Mouse (Mus musculus) right cerebral cortex, postnatal 36 days (tissue): Measurements from ENCODE around the gene Ank3.
A peak's percentile ranks its signal among the peaks of the same experiment; 100 is the strongest.

Source experiments
- DNase-seq, 2 experiments: peaks; one replicate each; pipeline ENCODE4 v3.0.0; 2022; ENCODE audit warnings: low spot score in 2 of 2, mixed read lengths in 1 of 2

Gene Ank3

GRCm38 (mm10) chr10:69656321-69656720, 257.7 kb downstream of the Ank3 start:
- no peak for DNase-seq

- DNase-seq = no peak
Observed at GRCm38 (mm10) chr10:69659818-69660217, 261.2 kb downstream of the Ank3 start.

- DNase-seq = peak; percentile 66 to 72
Observed at GRCm38 (mm10) chr10:69662338-69662737, 263.8 kb downstream of the Ank3 start.

GRCm38 (mm10) chr10:69667482-69667881, 268.9 kb downstream of the Ank3 start:
- no peak for DNase-seq

GRCm38 (mm10) chr10:69670496-69670895, 271.9 kb downstream of the Ank3 start:
- DNase-seq = no peak

GRCm38 (mm10) chr10:69670959-69671358, 272.4 kb downstream of the Ank3 start:
- no peak for DNase-seq

- DNase-seq = no peak
Observed at GRCm38 (mm10) chr10:69671505-69671904, 272.9 kb downstream of the Ank3 start.

GRCm38 (mm10) chr10:69672545-69672944, 274.0 kb downstream of the Ank3 start:
- DNase-seq = no peak

GRCm38 (mm10) chr10:69678230-69678629, 279.7 kb downstream of the Ank3 start:
- no peak for DNase-seq

GRCm38 (mm10) chr10:69686336-69686735, 287.8 kb downstream of the Ank3 start:
- DNase-seq = no peak

GRCm38 (mm10) chr10:69689096-69689495, 290.5 kb downstream of the Ank3 start:
- DNase-seq = no peak

GRCm38 (mm10) chr10:69690131-69690960, 291.8 kb downstream of the Ank3 start:
- peak; percentile 68 to 81 for DNase-seq

GRCm38 (mm10) chr10:69690961-69691451, 292.4 kb downstream of the Ank3 start:
- DNase-seq = no peak

GRCm38 (mm10) chr10:69696019-69696418, 297.4 kb downstream of the Ank3 start:
- no peak for DNase-seq

GRCm38 (mm10) chr10:69698699-69699098, 300.1 kb downstream of the Ank3 start:
- no peak for DNase-seq

- DNase-seq = no peak
Observed at GRCm38 (mm10) chr10:69701226-69701625, 302.7 kb downstream of the Ank3 start.

GRCm38 (mm10) chr10:69705806-69706768, 307.5 kb downstream of the Ank3 start:
- DNase-seq = no peak

- no peak for DNase-seq
Observed at GRCm38 (mm10) chr10:69706851-69707788, 308.5 kb downstream of the Ank3 start.

- no peak for DNase-seq
Observed at GRCm38 (mm10) chr10:69707844-69708550, 309.4 kb downstream of the Ank3 start.

- no peak for DNase-seq
Observed at GRCm38 (mm10) chr10:69709631-69710030, 311.1 kb downstream of the Ank3 start.
